Mouse (Mus musculus): ENCODE results near the gene Clec16a.

The Clec16a gene

DNA sequence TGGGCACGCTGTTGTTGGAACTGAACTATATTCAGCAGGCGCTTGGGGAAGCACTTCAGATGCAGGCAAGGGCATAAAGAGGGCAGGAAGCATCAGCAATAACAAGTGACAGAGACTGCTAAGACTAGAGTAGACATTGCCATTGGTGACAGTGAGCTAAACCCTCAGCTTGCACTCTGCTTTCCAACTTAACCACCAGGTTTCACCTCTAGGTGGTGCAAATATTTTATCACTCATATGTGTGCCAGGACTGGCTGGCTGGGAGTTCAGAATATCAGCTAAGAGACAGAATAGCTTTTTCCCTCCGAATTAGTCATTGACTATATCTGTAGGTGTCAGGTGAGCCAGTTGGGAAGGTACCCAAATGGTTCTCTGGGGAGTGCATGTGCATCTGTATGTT, 41.4 kb downstream of the Clec16a start:
- DNase-seq: no peak

DNA sequence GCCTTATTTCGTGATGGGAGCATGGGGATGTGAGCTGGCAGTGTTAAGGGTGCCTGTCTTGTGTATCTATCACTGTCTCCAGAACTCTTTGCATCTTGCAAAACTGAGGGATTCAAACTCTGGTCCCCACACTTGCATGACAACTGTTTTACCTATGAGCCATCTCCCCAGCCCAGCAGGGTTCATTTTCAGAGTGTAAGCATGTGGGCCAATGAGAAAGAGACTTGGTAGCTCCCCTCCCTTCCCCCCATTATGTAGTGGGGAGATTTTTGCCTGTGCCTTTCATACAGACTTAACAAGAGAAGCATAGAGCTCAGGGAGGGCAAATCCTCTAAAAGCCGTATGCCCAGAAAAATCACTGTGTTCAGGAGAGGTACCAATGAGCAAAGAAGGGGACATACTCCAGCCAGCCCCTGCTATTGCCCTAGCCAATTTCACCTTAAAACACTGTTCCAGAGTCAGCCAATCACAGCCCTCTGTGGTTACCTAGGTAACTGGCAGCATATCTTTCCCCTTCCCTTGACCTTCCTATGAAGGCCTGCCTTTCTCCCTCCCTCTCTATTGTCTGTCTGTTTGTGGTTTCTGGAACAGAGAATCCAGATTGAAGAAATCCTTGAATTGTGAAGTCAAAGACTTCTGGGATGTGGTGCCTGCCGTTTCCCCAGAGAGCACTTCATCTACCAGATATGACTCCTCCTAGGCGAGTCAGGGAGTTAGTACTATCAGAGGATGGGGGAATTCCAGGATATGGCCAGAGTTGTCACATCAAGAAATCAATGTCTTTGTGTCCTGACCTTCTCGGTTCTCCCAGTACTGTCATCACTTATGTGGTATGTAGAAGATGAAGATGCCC, 55.0 kb downstream of the Clec16a start:
- DNase-seq: no peak

DNA sequence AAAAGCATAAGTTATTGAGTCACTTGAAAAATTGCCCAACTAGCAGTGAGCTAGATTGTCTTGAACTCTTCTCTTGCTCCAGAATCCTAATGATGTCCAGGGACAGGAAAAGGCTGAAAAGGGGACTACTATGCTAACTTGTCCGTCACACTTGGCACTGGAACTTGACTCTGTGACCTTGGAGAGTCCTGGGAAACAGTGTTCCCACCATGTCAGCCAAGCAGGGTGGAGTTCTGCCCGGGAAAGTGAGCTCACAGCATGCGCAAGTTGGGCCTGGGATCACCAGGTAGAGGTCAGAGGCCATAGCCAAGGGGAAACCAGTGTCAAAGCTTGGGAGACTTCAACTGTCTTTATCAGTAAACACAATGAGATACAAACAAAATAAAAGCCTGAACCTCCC, 62.7 kb downstream of the Clec16a start:
- DNase-seq: no peak

DNA sequence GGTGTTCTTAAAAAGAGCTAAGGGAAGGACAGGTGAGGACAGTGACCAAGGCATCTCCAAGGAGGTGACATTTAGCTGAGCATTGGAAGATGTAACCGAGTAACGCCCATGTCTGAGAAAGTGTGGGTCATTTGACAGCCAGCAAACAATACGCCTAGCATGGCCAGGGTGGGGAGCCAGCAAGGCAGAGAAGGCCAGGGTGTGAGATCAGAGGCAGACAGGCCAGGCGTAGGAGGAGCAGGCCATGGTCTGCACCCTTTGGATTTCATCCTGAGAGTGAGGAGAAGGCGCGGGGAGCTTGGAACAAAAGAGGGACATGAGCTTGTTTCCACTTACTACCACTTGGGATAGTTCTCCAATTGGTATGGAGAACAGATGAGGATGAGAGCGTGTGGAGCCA, 64.8 kb downstream of the Clec16a start:
- DNase-seq: no peak

DNA sequence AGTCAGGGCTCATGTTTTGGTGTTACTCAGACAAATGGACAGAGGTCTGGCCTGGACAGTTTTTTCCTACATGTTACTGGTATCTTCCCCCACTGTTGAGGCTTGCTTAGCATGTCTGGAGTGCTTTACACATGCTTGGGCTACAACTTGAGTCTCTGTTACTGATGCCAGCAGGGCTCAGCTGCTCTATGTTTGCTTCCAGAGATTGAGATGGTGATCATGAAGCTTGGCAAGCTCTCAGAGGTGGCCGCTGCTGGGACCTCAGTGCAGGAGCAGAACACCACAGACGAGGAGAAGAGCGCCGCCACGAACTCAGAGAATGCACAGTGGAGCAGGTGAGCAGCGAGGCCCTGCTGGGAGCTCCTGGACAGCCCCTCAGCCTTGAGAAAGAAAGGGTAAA, 65.7 kb downstream of the Clec16a start:
- DNase-seq: no peak

DNA sequence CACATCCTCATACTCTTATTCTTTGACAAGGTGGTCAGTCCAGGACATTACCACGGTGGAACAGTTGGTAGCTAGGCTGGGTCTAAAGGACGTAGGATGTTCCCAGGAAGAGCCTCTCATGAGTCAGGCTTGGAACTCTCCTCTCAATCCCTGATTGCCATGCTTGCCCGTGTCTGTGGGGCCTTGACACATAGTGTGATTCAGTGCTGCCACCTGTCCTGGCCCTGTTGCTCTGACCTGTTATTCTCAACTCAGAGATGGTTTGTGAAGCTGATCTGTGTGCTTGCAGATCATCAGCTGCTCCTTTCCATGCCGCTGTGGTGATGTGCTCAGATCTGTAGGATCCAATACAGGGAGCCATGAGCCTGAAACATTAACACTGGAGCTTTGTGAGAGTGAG, 66.2 kb downstream of the Clec16a start:
- DNase-seq: no peak

DNA sequence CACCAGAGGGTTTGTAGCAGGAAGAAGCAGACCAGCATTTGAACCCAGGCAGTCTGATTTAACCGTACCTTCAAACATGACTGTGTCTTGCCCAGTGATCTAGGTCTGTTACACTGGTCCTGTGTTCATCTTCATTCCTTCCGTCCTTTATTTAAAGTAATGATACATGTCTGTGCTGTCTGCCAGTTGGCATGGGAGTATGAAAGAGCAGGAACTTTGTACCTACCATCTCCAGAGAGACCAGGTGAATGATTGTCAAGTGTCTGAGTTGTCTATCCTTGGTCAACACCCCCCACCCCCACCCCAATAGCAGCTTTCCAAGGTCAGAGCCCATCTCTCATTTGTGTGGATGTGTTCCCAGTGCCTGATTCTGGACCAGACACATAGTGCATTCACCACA, 68.9 kb downstream of the Clec16a start:
- DNase-seq: no peak

DNA sequence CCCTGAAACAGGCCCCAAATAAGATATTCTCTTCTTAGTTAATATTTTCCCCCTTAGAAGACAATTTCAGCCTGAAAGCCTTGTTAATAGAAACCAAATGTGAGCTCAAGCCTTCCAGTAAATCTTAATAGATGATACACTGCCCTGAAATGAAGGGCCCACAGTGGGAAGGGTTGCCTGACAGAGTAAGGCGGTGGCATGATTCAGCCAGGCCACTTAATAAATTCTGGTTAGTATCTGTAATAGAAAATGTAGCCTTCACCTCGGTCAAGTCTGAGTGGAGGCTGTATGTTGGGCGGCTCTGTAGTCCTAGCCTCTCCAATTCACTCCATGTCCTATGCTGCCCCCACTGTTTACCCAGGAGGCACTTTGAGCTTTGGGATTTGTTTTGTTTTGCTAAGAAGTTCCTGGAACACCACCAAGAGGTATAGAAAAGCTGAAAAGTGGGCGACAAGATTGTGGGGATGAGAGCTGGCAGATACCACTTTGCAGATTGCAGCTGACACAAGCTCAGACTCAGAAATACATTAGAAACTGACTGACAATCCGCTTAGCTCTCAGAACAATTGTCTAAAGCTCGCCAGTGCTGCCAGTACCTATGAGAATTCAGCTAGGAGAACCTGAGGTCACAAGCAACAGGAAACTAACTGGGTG, 75.9 kb downstream of the Clec16a start:
- DNase-seq: no peak

DNA sequence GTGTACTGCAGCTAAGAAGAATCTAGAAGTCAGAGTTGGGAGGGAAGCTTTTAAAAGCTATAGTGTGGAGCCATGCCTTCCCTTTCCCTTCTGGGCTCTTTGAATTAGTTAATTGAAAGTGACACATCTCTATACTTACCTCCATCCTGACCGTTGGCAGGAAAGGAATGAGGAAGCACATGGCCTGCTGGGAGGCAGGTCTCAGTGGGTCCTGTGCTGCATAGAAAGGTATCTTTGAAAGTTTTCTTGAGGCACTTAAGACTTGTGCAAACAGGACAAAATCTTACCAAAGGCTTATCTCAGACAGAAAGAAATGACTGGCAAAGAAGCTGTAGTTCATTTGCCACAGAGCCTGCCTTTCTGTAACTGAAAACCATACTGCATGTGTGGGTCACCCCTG, 76.6 kb downstream of the Clec16a start:
- DNase-seq: no peak

DNA sequence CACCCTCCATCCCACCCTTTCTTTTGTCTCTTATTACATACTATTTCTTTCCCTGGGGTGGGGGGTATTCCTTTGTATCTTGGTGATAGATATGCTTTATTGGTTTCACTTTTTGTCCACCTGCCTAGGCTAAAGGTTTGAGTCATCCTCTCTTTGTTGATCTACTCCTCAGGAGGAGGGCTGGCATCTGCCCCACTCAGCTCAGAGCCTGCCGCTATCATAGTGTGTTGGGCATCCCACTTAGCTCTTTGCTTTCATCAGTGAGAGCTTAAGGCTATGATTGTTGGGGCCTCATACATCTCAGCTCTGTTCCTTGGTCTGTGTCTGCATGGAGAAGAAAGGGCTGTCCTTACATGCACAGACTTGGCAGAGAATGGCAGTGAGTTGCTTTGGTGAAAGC, 81.0 kb downstream of the Clec16a start:
- no peak for DNase-seq

DNA sequence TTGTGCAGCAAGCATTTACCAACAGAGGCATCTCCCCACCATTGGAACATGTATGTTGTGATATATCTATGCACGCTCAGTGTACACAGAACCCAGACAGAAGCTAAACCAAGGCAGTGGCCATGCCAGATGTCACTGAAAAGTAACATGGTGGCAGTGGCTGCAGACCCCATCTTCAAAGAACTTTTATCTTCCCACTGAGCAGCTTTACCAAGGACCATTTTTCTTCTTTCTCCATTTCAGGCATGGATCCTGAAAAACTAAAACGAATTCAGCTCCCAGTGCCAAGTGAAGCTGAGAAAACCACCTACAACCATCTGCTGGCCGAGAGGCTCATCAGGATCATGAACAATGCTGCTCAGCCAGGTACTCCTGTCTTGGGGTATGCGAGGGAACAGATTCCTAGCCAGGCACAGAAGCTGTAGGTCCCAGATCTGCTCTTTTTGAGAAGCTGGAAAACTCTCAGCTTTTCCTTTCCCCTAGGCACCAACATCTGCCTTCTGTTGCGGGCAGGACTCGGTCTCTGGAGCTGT, 82.1 kb downstream of the Clec16a start:
- DNase-seq: no peak

DNA sequence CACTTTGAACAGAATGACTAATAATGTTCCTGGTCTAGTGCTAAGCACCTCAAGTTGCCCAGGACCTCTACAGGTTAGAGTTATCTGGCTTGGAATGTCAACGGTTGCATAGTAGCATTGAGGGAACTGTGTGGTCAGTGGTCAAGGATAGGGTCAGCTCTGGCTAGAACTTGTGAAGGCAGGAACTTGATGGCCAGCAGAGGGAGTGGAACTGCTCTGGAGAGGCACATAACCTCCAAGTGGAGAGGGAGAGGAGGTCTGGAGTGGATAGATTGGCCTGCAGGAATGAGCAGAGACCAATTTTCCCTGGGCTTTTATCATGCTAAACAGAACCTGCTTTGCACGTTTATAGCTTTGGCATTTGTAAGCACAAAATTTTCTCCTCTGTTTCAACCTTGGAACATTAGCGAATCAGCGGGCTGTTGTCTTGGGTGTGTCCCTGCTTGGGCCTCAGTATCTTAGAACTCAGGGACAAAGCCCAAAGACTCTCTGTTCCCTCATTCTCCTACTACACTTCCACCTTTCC, 83.0 kb downstream of the Clec16a start:
- no peak for DNase-seq

DNA sequence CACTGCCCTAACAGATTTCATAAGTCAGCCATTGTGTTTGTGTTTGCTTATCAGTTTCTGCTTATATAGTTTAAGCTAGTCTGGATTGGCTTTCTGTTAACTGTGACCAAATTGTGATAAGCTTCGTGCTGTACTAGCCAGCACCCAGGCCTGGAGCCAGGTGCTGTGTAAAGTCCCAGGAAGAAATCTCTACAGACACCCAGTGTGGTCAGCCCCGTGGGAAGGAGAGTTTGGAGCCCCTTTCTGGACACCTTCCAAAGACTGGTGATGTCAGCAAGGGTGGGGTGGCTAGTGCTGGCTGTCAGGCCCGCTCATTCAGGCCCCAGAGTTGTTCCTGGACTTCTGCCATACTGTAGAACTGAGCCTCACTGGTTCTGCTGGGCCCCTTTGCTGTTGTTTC, 83.8 kb downstream of the Clec16a start:
- no peak for DNase-seq

DNA sequence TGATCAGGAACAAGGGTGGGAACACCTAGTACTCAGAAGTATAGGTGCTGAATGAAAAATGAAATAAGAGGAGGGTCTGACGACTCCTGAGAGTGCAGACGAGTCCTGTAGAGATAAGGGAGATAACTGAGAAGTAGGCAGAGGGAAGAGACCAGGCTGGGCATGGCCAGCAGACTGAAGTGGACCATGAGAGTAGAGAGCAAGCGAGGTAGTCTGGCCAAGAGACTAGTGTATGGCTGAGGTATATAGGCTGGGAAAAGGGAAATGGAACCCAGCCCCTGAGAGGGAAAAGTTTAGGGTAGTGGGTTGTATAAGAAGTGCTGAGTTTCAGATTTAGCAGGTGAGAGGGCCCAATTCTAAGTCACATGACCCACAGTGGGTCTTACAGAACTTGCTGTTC, 84.2 kb downstream of the Clec16a start:
- DNase-seq: no peak

DNA sequence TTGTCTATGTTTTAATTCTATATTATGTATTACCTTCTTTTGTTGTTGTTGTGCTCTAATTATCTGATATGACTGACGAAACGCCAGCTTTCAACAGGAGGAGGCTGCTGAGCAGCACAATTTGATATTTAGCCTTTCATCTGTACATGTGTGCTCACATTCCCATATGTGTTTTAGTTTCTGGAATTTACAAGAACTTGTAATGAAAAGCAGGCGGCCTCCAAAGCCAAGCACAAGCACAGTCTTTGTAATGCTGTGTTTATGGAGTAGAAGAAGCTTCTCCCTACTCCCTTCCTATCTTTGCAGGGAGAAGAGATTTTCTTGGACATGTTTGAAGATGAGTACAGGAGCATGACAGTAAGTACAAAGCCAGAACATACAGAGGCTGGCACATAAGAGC, 89.8 kb downstream of the Clec16a start:
- no peak for DNase-seq

DNA sequence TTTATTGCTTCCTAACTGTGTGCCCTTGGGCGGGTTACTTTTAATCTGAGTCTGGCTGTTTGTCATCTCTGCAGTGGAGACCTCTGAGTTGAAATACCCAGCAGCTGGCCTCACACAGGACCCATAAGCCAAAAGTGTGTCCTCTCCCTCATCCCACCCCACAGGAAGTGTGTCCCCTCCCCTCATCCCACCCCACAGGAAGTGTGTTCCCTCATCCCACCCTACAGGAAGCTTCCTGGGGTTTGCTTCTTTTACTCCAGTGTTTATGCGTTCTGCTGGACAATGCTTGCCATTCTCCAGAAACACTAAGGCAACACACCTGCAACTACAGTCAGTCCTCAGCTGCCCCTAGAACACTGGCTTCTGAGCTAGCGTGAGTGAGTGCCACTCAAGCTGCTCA, 92.8 kb downstream of the Clec16a start:
- DNase-seq: no peak

DNA sequence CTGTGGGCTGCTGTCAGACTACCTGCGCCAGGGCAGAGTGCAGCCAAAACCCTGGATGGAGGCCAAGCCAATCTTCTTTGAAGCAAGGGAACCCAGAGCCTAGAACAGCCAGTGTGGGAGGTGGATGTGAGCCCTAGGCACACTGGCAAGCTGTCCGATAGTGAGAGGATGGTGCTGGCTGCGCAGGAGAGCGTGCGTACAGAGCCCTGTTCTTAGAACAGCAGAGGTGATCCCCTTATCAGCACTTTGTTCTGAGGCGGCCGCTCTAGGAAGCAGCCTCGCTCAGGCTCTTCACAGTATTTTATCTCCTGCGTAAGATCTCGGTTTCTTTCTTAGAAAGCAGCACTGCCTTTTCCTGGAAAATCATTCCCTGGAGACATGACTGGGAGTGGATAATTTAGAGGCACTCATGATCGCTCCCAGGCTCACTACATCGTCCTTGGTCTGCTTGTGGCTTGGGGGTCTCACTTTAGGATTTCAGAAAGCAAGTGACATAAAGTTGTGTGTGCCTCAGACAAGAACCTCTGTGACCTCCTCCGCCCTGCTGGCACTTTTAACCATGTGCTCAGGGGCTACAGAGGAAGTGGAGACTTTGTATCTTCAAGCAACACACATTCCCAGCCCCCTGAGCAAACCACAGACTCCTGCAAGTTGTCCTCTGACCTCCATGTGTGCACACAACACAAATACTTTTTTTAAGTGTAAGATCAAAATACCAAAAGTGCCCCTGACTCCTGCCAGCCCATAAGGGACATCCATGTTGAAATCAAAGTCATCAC, 94.2 kb downstream of the Clec16a start:
- DNase-seq: no peak

DNA sequence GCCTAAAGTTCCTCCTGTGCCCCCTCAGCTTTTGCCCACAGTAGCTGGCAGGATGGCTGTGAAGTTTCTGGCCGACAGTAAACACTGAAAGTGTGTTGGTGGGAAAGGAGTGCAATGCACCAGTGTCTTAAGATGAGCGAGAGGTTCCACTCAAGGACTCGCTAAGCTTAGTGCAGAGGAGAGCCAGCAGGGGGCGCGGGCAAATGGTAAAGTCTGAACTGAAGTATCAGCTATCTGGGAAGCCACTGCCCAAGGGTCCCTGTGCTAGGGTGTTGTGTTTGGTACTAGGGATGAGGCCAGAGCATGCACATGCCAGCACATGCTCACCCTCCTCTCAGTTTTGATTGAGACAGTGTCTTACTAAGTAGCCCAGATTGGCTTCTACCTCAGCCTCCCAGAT, 94.9 kb downstream of the Clec16a start:
- peak; percentile 92 for DNase-seq

DNA sequence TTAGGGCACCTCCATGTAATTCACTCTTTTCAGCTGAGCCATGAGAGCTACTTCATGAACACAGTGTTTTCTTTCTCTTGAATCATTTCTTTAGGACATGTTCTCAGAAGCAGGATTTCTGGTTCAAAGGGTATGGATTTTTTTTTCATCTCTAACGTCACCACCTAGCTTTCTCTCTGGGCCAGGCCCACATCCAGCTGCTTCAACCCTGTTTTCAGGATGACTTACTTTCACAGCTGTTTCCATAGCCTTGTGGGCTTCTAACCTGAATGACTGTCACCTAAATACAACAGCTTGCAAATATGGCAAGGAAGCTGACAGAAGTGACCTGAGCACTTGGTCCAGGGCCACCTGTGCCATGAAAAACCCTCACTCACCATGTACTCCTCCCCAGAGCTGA, 96.0 kb downstream of the Clec16a start:
- DNase-seq: no peak

DNA sequence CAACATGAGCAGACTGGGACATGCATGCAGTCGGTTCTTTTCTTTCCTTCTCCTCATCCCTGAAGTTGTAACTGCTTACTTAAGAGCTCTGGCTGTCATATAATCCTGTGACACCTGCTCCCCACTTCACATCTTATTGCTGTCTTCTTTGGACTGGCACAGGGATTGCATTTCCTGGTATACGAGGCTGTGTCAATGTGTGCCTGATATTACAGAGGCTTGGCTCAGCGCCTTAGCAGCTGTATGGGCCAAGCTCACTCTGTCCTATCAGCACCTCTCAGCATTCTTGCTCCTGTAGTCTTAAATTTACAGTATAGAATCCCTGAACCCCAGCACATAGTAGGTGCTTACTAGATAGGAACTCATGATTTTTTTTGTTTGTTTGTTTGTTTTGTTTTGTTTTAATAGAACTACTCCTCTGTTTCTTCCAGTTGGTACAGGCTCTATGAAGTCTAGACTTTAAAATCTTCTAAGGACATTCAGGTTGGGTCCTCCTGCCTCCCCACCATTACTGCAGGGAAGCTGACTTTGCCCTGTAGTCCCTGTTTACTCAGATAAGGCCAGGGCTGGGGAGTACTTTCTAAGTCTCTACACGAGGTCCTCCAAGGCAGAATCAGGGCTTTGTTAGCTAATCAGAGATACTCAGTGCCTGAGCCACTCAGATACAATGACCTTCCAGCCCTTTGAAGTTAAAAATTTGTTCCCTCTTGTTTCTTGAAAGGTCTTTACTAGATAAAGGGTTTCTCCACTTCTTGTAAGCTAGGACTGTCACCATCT, 97.9 kb downstream of the Clec16a start:
- no peak for DNase-seq

DNA sequence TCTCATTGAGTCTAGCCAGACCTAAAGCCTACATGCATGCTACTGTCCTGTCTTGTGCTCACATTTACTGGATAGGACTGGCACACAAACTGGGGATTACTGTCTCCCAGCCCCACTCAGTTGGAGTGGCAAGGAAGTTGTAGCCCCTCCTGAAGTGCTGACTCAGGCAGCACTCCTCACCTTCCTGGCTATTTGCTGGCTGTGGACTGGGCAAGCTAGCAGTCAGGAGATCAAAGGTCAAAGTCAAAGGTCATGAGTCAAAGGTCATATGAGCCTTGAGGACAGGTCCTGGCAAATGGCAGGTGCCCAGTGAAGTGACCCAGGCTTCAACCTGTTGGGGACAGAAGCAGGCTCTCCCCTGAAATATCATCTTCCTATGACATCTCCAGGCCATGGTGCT, 99.1 kb downstream of the Clec16a start:
- no peak for DNase-seq

DNA sequence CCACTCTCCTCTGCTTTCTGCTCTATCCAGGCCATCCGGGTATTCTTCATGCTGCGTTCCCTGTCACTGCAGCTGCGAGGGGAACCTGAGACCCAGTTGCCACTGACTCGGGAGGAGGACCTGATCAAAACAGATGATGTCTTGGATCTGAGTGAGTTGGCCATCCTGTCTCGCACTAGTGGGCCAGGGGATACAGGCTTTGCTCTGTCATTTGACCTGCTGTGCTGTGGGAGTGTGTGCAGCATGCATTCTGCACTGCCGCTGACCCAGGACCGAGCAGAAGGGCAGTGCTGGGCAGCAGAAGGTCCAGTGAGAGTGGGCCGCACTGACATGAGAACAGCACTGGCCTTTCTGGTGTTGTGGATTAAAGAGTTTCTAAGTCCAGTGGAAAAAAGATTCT, 99.6 kb downstream of the Clec16a start:
- no peak for DNase-seq

DNA sequence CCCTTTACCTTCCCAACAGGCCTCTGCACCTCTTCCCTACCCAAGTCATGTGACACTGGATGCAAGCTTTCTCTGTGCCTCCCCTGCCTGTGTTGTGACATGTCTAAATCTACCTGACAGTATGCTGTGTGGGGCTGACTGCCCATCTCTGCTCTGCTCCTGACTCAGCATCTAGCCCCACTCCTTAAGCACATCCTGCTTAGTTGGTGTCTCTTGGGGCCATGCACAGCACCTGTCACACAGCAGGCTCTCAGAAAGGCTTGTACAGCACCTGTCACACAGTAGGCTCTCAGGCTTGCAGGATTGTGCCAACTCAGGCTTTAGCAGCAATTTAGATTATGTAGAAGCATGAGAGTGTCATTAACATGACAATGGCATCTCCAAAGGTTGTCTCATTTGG, 106.7 kb downstream of the Clec16a start:
- no peak for DNase-seq
